Mouse (Mus musculus): ENCODE measurements around the gene Zic5.

DNA sequence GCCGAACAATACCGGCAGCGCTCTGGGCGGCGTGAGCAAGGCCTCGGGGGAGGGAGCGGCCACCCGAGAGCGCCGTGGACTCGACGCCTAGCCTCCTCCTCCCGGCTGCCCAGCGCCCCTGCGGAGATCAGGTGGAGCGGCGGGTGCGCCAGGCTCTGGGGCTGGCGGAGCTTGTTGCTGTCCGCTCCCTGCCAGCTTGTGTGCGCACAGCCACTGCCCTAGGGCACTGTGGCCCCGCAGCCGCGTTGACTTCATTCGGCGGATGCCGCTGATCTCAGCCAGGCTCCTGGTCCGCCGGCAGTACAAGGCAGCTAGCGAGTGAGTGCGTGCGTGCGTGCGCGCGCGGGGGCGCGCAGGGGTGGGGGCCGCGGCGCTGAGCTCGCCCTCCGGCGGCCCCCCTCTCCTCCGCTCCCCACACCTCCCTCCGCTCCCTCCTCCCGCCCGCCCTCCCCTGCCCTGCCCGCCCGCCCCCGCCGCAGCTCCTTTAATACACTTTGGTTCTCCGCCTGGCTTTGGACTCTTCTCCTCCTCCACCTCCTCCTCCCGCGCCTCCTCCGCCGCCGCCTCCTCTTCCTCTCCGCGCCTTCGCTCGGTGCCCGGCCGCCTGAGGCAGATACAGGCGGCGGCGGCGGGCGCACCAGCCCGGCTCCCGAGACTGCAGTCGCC, 9.5 kb upstream of the Zic5 start, which contains the start of gene Zic2:
- TF ChIP-seq POLR2A (IDR thresholded peaks at IDR 0.05; ENCODE audit: borderline replicate concordance, extremely low read depth, insufficient read depth, insufficient read length, poor library complexity, severe bottlenecking) = no peak; the same call in 1 of the 2 replicates
- TF ChIP-seq CTCF (IDR thresholded peaks at IDR 0.05; ENCODE audit: borderline replicate concordance, extremely low read depth, insufficient read depth, insufficient read length) = no peak

All from brain, embryonic 14.5 days (tissue).